Mouse (Mus musculus) embryonic fibroblast, embryonic 13.5 days (primary cell): ENCODE results near the gene Parm1. TPM values are rescaled to one million over a fixed set of nuclear protein-coding genes. Genes with fewer than 3 reads are reported as not detected.

Experiments used
- H3K27ac ChIP-seq: 2 replicates; pipeline ENCODE4 v1.5.1; 2012; ENCODE audit warnings: low read length, control low read depth, inconsistent platforms; ENCODE audit not compliant: insufficient read depth
- H3K4me1 ChIP-seq: 2 replicates; pipeline ENCODE4 v1.6.1; 2011; ENCODE audit warnings: low read length; ENCODE audit not compliant: control insufficient read depth, insufficient read depth
- H3K4me3 ChIP-seq: 2 replicates; pipeline ENCODE4 v1.5.1; 2011; ENCODE audit warnings: mild to moderate bottlenecking, control low read depth, low read length; ENCODE audit not compliant: insufficient read depth
- CTCF ChIP-seq: IDR thresholded peaks from 2 replicates; pipeline ENCODE4 v1.5.1; 2011; ENCODE audit warnings: mild to moderate bottlenecking, control low read depth, low read length, moderate library complexity, borderline replicate concordance; ENCODE audit not compliant: insufficient read depth
- POLR2A ChIP-seq: IDR thresholded peaks from 2 replicates; pipeline ENCODE4 v1.6.1; 2011; ENCODE audit warnings: low read depth, mild to moderate bottlenecking, control low read depth, low read length, moderate library complexity
- polyA plus RNA-seq: library from polyadenylated mRNA; stranded (reverse); fragments of >200 nt; gene quantifications from 2 replicates; pipeline ENCODE4 v1.2.4, GENCODE M21; 2011; ENCODE audit warnings: low read depth; ENCODE audit not compliant: missing spikeins, insufficient read length

Gene Parm1
- polyA plus RNA-seq, 1 experiment: 7.1 TPM

DNA sequence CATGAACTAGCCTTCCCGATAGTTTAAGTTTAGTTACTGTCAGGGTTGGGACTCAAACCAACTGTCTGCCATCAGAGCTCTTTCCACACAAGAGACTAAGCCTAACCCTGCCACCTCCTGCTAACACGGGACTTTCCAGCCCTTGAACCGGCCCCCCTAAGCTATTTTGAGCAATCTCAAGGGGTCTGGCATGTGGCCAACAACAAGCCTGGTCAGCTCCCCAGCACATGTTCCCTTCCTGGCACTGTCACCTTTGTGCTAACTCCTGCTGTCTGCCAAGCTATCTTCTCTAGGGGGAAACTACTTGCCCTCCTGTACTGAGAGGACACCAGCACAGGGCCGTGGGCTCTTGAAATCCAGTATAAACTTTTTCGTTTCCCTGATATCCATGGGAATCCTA lies 112.1 kb downstream of the Parm1 start:
- TF ChIP-seq POLR2A: no peak
- no peak overlapping the region for H3K4me3 ChIP-seq
- no peaks in the 10 kb centered on the region for H3K4me1 ChIP-seq
- no peak overlapping the region for H3K27ac ChIP-seq

DNA sequence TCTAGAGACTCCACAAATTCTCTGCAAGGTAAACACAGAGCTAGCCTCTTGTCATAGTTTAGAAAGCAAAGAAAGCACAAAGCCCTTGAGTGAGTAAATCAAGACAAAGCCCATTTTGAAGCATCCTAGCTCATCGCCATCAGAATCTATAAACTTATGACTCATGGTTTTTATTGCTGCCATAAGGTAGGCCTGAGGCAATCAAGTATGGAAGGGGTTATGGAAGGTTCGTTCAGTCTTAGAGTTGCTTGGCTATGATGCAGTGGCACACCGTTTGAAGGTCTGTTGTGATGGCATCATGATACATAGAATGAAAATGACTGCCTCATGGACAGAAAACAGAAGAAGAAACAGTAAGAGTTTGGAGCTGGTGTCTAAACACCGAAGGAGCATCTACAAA lies 133.9 kb downstream of the Parm1 start:
- Histone ChIP-seq H3K27ac (no peak overlapping the region), H3K4me1 (no peaks in the 10 kb centered on the region), H3K4me3 (no peak overlapping the region)
- no peak for TF ChIP-seq POLR2A
- TF ChIP-seq CTCF: no peak

DNA sequence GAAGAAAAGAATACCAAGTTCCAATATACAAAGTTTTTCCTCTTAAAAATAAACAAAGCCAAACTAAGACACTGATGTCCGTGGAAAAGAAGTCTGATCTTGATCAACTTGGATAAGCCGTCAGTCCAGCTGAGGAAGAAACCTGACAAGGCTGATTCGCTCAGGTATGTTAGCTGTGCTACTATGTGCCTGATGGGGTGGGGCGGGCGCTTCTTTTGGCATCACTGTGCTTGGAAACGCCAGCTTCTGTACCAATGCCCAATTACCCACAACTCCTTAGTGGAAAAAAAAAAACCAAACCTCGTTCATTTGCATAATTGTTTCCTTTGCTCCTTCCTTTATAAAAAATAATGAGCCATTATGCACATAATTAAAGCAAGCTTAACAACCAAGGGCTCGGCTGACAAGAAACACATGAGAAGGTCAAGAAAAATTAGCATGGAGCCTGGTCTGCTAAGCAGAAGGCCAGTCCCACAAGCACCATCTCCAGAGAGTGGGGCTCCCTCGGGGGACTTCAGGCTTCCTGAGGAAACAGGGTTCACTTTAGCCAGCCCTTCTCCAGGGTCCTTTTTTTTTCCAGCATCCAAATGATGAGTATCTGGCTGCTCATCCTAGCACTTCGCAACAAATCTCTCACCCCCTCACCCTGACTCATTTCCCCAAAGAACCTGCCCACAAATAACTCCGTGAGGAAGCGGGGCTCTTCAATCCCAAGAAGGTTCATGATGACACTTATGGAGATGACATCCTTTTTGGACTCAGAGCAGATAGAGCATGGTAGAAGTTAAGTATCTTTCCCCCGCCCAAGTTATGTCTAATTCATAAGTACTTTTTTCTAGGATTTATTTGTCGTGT lies 135.9 kb downstream of the Parm1 start:
- no peak overlapping the region for H3K4me3 ChIP-seq
- H3K27ac ChIP-seq: no peak overlapping the region
- H3K4me1 ChIP-seq: no peaks in the 10 kb centered on the region
- no peak for TF ChIP-seq POLR2A
- TF ChIP-seq CTCF: no peak

DNA sequence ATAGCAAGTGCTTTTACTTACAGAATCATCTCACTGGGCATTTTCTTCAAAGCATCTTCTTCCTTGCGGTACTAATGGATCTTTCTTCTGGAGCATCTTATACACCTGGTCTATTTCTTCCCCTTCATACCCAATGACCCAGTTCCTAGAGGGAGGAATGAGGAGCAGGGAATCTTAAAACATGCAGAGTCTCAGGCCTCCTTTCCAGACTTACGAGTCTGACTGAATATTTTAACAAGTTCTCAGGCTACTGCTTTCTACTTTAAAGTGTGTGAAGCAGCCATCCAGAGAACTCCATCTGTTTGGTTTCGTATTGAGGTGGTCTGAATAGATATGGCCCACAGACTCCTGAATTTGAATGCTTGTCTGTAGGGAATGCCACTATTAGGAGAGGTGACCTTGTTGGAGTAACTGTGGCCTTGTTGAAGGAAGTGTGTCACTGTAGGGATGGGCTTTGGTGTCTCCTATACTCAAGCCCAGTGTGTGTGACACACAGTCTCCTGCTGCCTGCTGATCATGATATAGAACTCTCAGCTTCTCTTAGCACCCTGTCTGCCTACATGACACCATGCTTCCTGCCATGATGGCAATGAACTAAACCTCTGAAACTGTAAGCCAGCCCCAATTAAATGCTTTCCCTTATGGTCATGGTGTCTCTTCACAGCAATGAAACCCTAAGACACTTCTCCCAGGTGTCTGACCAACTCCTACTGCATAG lies 137.1 kb downstream of the Parm1 start:
- Histone ChIP-seq H3K4me3 (no peak overlapping the region), H3K27ac (no peak overlapping the region), H3K4me1 (no peaks in the 10 kb centered on the region)
- no peak for TF ChIP-seq CTCF
- TF ChIP-seq POLR2A: no peak

DNA sequence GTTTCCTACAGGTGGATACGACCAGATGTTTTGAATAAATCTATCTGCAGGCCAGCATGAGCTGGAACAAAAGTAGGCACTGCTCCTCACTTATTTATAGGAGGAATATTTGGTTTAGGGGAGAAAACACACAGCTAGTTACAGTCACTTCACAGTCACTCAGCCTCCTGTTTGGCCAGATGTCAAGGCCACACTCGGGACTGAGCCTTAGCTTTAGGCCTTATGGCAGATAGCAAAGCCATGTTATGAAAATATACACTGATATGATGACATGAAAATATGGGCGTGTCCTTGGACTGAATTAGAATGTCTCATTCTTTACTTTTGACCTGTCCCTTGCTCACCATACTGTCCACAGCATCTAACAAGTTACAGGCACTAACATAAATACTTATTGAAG lies 137.8 kb downstream of the Parm1 start:
- no peak overlapping the region for H3K27ac ChIP-seq
- no peak overlapping the region for H3K4me3 ChIP-seq
- no peak for TF ChIP-seq POLR2A
- no peak for TF ChIP-seq CTCF
- no peaks in the 10 kb centered on the region for H3K4me1 ChIP-seq

DNA sequence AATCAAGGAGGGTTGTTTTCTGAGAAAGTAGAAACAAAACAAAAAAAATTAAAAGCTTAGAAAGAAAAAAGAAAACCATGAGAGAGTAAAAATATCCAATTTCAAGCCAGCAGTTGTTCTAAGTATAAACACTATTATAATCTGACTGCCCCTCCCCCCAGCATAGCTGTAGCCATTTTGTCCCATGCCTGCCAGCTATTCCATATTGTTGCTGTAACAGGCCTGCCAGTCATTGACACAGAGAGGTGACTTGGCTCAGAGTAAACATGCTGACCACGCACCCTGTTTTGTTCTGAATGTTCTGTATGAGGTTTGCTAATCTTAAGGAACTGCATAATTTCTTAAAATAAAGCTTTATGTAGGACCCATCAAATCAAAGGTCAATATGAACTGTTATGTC lies 145.3 kb downstream of the Parm1 start:
- no peaks in the 10 kb centered on the region for H3K4me1 ChIP-seq
- TF ChIP-seq POLR2A (no peak), CTCF (no peak)
- no peak overlapping the region for H3K4me3 ChIP-seq
- no peak overlapping the region for H3K27ac ChIP-seq

DNA sequence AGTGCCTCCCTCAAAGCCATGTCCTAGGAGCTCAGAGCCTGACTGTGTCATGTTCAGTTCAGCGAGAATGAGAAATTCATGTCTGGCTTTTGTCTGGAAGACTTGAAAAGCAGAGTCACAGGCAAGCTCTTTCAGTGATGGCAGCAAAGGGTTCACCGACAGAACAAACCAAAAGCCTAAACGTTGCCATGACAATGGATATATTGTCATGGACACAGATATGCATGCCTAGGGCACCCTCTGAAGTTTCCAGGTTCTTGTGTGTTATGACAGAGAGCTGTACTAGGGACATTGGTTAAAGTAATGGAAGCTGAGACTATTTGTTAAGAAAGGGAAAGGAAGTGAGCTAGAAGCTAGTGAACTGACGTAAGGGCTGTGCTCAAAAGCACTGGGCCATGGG lies 149.7 kb downstream of the Parm1 start:
- TF ChIP-seq POLR2A: no peak
- no peak for TF ChIP-seq CTCF
- H3K4me3 ChIP-seq: no peak overlapping the region
- H3K4me1 ChIP-seq: peaks cover 5% of the 10 kb centered on the region; the same call in 1 of the 2 replicates
- H3K27ac ChIP-seq: no peak overlapping the region

DNA sequence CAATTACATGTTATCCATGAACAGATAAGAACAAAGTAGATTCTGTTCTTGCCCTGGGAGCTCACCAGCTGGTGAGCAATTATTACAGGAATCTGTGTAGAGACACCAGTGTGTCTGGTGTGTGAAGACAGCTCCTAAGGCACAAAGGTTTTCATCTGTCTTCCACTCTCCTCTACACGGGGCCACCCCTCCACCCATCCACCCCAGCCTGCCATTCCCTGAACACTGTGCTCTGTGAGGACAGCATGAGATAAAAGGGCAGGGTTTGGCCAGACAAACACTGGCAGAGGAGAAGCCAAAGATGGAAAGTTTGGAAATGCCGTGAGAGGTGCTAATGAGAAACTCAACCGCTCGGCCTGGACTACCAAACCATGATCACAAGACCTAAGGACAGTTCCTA lies 151.8 kb downstream of the Parm1 start:
- TF ChIP-seq CTCF (no peak), POLR2A (no peak)
- H3K4me1 ChIP-seq: peaks cover 6% of the 10 kb centered on the region; the same call in 1 of the 2 replicates
- H3K27ac ChIP-seq: no peak overlapping the region
- H3K4me3 ChIP-seq: no peak overlapping the region

Other genes starting within 250 kb of the Parm1 start
- gene Btc, start 114.6 kb upstream of the Parm1 start, polyA plus RNA-seq: 0.73 and 0.90 TPM in 2 replicates